Mouse (Mus musculus): ENCODE data around the gene Plxdc2.
A peak's percentile ranks its signal among the peaks of the same experiment; 100 is the strongest.

The Plxdc2 gene

GRCm38 (mm10) chr2:16356106-16356818 is at the start of gene Plxdc2:
TSS of gene Plxdc2 (plus strand) at chr2:16356304.
- peak; percentile 60 for DNase-seq (ENCODE audit: low spot score)

- DNase-seq (ENCODE audit: low spot score), result no peak
These were observed 45.7 kb upstream of the Plxdc2 start for GRCm38 (mm10) chr2:16310387-16310786.

GRCm38 (mm10) chr2:16312400-16313070 is 43.6 kb upstream of the Plxdc2 start:
- DNase-seq (ENCODE audit: low spot score), result peak; percentile 19

- no peak for DNase-seq (ENCODE audit: low spot score)
These were observed 20.8 kb upstream of the Plxdc2 start for GRCm38 (mm10) chr2:16335194-16335781.

GRCm38 (mm10) chr2:16344564-16344963 is 11.5 kb upstream of the Plxdc2 start:
- DNase-seq (ENCODE audit: low spot score), result no peak

- no peak for DNase-seq (ENCODE audit: low spot score)
These were observed 5.0 kb upstream of the Plxdc2 start for GRCm38 (mm10) chr2:16351106-16351505.

- no peak for DNase-seq (ENCODE audit: low spot score)
These were observed 446 bp upstream of the Plxdc2 start for GRCm38 (mm10) chr2:16355611-16356105.

GRCm38 (mm10) chr2:16356921-16357837 is 1.1 kb downstream of the Plxdc2 start:
- DNase-seq (ENCODE audit: low spot score), result no peak

GRCm38 (mm10) chr2:16357946-16358345 is 1.8 kb downstream of the Plxdc2 start:
- DNase-seq (ENCODE audit: low spot score), result no peak

GRCm38 (mm10) chr2:16359341-16359928 is 3.3 kb downstream of the Plxdc2 start:
- DNase-seq (ENCODE audit: low spot score), result peak; percentile 49

- DNase-seq (ENCODE audit: low spot score), result no peak
These were observed 8.6 kb downstream of the Plxdc2 start for GRCm38 (mm10) chr2:16364749-16365148.

- peak; percentile 35 for DNase-seq (ENCODE audit: low spot score)
These were observed 9.8 kb downstream of the Plxdc2 start for GRCm38 (mm10) chr2:16365830-16366401.

- no peak for DNase-seq (ENCODE audit: low spot score)
These were observed 14.3 kb downstream of the Plxdc2 start for GRCm38 (mm10) chr2:16370419-16370818.

GRCm38 (mm10) chr2:16374288-16374687 is 18.2 kb downstream of the Plxdc2 start:
- no peak for DNase-seq (ENCODE audit: low spot score)

- no peak for DNase-seq (ENCODE audit: low spot score)
These were observed 30.1 kb downstream of the Plxdc2 start for GRCm38 (mm10) chr2:16386206-16386605.

GRCm38 (mm10) chr2:16386692-16387091 is 30.6 kb downstream of the Plxdc2 start:
- DNase-seq (ENCODE audit: low spot score), result no peak

GRCm38 (mm10) chr2:16387787-16388186 is 31.7 kb downstream of the Plxdc2 start:
- DNase-seq (ENCODE audit: low spot score), result no peak

- DNase-seq (ENCODE audit: low spot score), result no peak
These were observed 41.4 kb downstream of the Plxdc2 start for GRCm38 (mm10) chr2:16397501-16397900.

GRCm38 (mm10) chr2:16398006-16398405 is 41.9 kb downstream of the Plxdc2 start:
- DNase-seq (ENCODE audit: low spot score), result no peak

- DNase-seq (ENCODE audit: low spot score), result no peak
These were observed 42.8 kb downstream of the Plxdc2 start for GRCm38 (mm10) chr2:16398896-16399295.

- DNase-seq (ENCODE audit: low spot score), result peak; percentile 12
These were observed 50.4 kb downstream of the Plxdc2 start for GRCm38 (mm10) chr2:16406508-16406907.

Measured in lung, postnatal 25 days (tissue).